Mouse (Mus musculus) CH12.LX (cell line): ENCODE data around the gene Cdh16.
A peak's percentile ranks its signal among the peaks of the same experiment; 100 is the strongest.

ENCODE experiments used
- CTCF ChIP-seq, 2 experiments: IDR thresholded peaks in 1 of 2; conservative IDR thresholded peaks in 1 of 2; 2 replicates each; pipeline ENCODE4 v1.5.1; 2011 to 2012; ENCODE audit warnings: low read depth in 2 of 2, low read length in 2 of 2, improper control_type of control experiment in 1 of 2, inconsistent platforms in 1 of 2, mild to moderate bottlenecking in 1 of 2, moderate library complexity in 1 of 2
- EP300 ChIP-seq: IDR thresholded peaks from 2 replicates; pipeline ENCODE4 v1.6.1; 2011; ENCODE audit warnings: low read length, improper control_type of control experiment
- ETS1 ChIP-seq: conservative IDR thresholded peaks from 2 replicates; pipeline ENCODE4 v1.6.1; 2012; ENCODE audit warnings: low read depth, mild to moderate bottlenecking, inconsistent platforms, low read length, improper control_type of control experiment, moderate library complexity
- JUN ChIP-seq: IDR thresholded peaks from 2 replicates; pipeline ENCODE4 v1.6.1; 2011; ENCODE audit warnings: low read depth, mild to moderate bottlenecking, low read length, improper control_type of control experiment, moderate library complexity; ENCODE audit not compliant: insufficient read depth
- MAX ChIP-seq: IDR thresholded peaks from 2 replicates; pipeline ENCODE4 v1.6.1; 2011; ENCODE audit warnings: low read length, improper control_type of control experiment
- MYC ChIP-seq: IDR thresholded peaks from 2 replicates; pipeline ENCODE4 v1.6.1; 2011; ENCODE audit warnings: low read depth, mild to moderate bottlenecking, improper control_type of control experiment, low read length
- NELFE ChIP-seq: IDR thresholded peaks from 2 replicates; pipeline ENCODE4 v1.6.1; 2011; ENCODE audit warnings: low read depth, low read length, improper control_type of control experiment
- POLR2A ChIP-seq: IDR thresholded peaks from 2 replicates; pipeline ENCODE4 v1.6.1; 2011; ENCODE audit warnings: low read depth, mild to moderate bottlenecking, improper control_type of control experiment, low read length
- SIN3A ChIP-seq: IDR thresholded peaks from 2 replicates; pipeline ENCODE4 v1.6.1; 2012; ENCODE audit warnings: low read length, improper control_type of control experiment, inconsistent platforms
- SMC3 ChIP-seq: IDR thresholded peaks from 2 replicates; pipeline ENCODE4 v1.6.1; 2011; ENCODE audit warnings: low read depth, low read length, improper control_type of control experiment
- UBTF ChIP-seq: IDR thresholded peaks from 2 replicates; pipeline ENCODE4 v1.6.1; 2012; ENCODE audit warnings: low read depth, mild to moderate bottlenecking, inconsistent platforms, low read length, improper control_type of control experiment, moderate library complexity
- ZMIZ1 ChIP-seq: IDR thresholded peaks from 2 replicates; pipeline ENCODE4 v1.6.1; 2012; ENCODE audit warnings: low read depth, mild to moderate bottlenecking, inconsistent platforms, low read length, improper control_type of control experiment
- ZNF384 ChIP-seq: IDR thresholded peaks from 2 replicates; pipeline ENCODE4 v1.6.1; 2012; ENCODE audit warnings: low read depth, low read length, improper control_type of control experiment, inconsistent platforms

DNA sequence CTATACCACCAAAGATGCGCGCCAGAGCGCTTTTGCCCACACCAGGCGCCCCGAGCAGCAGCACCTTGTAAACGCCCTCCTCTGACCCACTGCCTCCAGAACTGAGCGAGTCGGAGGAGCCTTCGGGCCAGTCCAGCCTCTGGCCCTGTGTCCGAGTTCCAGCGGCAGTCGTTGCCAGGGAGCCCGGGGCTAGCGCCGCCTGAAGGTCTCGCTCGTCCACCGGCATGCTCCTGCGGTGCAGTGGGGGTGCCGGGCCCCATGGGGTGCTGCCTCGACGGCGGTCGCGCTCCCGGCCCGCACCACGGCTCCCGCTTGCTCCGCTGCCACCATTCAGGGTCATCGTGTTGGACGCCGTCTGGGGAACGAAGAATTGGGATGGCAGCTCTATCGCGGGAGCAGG is 6.4 kb upstream of the Cdh16 start:
- no peak for TF ChIP-seq JUN
- TF ChIP-seq NELFE = no peak
- no peak for TF ChIP-seq ZMIZ1
- TF ChIP-seq EP300 = no peak
- TF ChIP-seq CTCF (conservative IDR thresholded peaks at IDR 0.05 in 1 of 2, IDR thresholded peaks at IDR 0.05 in 1 of 2; ENCODE audit: low read depth in 2 of 2, low read length in 2 of 2) = no peak
- TF ChIP-seq POLR2A = no peak
- TF ChIP-seq MYC = no peak
- TF ChIP-seq SIN3A = no peak
- TF ChIP-seq ZNF384 = no peak
- TF ChIP-seq MAX = no peak
- TF ChIP-seq UBTF = peak; percentile 58; the same call in 1 of the 2 replicates
- TF ChIP-seq ETS1 = no peak
- TF ChIP-seq SMC3 = no peak
